Mouse (Mus musculus): ENCODE data around the gene Nop16. TPM values are rescaled to one million over a fixed set of nuclear protein-coding genes. Genes with fewer than 3 reads are reported as not detected.

Gene Nop16
- total RNA-seq, 2 experiments from 2014 or later, result 40.0 to 41.7 TPM

DNA sequence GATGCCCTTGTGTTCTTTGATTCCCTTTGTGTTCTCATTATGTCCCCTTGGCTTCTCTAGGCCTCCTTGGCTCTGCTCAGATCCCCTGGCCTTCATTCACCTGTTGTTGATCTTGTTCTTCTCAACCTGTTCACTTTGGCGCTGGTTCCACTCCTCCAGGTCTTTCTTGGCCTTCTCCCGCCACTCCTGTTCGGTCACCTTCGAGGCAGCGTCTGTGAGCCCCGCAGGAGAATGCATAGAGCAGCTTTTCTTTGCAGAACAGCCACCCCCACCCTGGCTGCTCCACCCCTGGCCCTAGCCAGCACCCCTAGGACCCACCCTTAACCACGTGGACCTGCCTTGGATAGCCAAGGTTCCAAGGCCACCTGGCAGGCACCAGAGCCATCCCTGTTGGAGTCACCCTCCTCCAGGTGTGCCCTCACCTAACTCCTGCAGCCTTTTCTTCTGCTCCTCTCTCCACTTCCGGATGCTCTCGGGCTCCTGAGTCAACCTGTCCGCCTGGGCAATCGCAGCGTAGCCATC is 8.8 kb upstream of the Nop16 start:
- no peak for DNase-seq (ENCODE audit: low spot score in 2 of 2)

DNA sequence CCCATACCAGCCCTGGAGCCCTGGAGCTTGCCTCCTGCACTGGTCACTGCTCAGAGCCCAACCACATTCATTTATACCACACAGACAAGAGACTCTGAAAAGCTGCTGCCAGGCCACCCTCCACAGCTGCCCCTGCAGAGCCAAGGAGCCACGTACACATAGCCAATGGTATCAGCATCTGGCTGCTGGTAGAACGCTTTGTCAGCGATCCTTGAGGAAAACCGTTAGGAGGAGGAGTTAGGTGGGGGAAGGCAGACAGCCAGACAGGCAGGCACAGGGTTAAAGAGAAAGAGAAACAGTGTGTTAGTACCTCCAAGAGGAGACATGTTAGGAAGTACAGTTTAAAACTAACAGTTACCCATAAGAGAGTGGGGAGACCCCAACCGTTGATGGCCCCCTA is 7.0 kb upstream of the Nop16 start:
- no peak for DNase-seq (ENCODE audit: low spot score in 2 of 2)

DNA sequence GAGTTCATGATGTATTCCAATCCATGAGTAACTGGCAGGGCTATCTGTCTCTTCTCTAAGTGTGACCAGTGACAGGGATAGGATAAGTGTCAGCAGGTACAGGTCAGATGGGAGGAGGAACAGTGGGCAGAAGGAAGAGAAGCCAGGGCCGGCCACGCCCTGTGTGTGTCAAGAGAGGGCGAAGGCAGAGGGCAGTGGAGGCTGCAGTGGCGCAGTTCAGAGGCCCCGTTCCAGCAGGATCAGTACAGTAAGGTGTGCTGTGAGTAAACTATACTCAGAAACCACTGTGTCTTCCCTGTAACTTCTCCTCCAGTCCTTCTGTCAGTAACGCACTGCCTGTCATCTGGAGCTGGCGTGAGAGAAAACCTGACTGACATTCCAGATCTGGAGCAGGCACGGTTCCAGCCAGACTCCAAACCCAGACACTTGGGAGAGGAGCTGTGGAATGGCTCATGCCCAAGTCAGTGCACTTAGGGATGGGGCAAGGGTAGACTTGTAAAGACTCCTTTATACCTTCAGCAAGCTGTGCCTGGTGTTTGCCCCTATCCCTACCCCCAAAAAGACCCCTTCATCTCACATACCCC is 6.3 kb upstream of the Nop16 start:
- no peak for DNase-seq (ENCODE audit: low spot score in 2 of 2)

DNA sequence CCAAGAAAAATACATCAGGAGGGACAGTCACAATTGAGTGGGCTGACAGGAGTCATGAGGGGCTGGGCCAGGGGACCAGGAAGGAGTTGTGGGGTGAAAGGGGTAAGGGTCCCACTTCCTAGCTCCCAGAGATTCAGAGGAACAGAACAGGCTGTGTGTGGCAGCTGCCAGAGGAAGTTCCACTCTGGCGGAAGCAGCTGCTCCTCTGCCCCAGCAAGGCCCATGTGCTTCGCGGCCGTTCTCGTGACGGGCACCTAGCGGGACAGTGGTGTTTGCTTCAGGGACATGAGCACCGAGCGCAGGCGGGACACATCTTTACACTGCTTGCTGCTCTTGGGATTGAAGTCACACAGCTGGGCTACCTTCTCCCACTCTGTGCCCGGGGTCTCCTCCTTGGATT is 3.7 kb upstream of the Nop16 start:
- DNase-seq (ENCODE audit: low spot score in 2 of 2), result no peak

DNA sequence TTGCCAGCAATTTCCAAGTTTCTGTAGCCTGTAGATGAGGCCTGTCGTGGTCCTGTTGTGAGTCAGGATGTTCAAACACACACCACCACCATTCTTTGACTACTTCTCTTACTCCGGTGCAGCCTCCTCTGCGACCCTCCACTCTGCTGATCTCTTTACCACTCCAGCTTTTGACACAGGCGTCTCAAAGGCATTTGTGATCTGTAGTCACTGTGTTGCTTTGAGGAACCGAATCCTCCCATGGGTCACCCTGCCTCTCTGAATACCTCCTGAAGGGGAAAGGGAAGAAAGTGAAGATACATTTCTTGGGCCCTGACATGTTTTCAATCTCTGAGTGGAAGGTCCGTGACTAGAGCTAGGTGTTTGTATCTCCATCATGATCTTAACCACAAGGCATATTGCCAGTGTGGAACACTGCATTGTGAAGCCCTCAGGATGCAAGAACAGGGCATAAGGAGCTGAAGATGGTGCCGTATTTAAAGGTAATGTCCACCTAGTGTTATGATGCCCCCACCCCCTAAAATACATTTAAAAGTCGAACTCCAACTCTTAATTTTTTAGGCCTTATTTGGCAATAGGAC is 2.0 kb upstream of the Nop16 start:
- no peak for DNase-seq (ENCODE audit: low spot score in 2 of 2)

DNA sequence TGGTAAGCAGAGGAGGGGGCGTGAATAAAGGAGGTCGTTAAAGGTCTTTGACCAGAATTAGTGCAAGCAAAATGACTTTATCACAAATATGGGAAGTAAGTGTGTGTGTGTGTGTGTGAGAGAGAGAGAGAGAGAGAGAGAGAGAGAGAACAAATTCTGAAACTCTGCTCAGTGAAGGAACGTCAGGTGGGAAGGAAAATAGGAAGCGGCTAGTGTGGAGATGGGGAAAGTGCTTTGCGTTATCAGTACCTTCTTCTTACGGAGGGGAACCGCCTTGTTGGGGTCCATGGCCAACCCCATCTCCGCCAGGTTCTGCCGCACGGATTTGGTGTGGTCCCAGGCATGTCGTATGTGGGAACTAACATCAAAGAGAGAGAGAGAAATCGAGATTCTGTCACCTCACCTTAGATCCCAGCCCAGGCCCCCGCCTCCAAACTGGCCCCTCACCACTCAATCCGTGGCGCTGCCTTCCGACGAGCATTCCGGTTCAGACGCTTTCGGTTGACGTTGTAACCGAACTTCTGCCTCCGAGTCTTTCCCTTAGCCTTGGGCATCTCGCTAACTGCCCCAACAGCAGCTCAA is 385 bp downstream of the Nop16 start:
- no peak for DNase-seq (ENCODE audit: low spot score in 2 of 2)

DNA sequence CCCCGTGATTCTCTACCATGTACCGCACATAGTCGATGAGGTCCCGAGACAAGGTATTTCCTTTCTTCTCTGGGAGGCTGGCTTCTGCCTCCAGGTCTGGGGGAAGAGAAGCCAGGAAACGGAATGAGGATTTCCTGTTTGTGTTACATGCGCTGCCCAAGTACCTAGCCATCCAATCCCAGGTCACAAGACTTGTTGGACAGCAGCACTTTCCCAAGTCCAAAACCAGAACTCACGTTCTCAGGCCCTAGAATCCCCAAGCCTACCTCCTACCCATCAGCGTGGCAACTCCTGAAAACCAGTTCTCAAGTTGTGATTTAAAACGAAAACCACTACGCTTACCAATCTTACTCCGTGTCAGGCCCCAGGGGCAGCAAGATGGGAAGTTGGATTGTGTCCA is 4.1 kb downstream of the Nop16 start:
- no peak for DNase-seq (ENCODE audit: low spot score in 2 of 2)

DNA sequence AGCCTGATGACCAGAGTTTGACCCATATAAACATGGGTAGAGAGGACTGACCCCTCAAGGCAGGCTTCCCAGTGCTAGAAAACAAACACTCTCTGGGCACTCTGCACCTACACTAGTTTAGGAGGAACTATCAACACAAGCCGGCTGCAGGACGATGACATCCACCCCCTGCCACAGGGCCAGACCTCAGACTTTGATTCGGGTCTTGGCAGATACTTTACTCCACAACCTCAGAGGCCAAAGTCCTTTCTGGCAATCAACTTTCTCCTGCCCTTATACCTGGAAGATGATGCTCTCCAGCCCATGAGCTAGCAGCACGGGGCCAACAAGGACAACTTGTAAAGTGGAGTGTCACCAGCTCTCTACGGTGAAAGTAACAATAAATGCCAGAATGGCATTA is 7.0 kb downstream of the Nop16 start:
- DNase-seq (ENCODE audit: low spot score in 2 of 2), result no peak

DNA sequence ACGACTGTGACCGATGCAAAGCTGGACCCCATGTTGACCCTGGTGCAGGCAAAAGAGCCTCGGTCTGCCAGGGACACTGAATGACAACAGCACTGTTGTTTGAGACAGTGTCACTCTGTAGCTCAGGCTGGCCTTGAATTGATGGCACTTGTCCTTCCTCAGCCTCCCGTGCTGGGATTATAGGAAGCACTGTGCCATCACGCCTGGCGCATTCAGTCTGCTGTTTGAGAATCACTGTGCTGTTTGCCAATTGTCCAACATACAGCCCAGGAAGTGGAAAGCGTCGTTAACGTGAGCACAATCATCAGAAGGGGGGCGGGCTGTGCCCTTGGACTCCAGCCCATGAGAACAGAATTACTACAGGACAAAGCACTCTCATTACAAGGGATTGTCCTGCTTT is 7.8 kb downstream of the Nop16 start:
- no peak for DNase-seq (ENCODE audit: low spot score in 2 of 2)

DNA sequence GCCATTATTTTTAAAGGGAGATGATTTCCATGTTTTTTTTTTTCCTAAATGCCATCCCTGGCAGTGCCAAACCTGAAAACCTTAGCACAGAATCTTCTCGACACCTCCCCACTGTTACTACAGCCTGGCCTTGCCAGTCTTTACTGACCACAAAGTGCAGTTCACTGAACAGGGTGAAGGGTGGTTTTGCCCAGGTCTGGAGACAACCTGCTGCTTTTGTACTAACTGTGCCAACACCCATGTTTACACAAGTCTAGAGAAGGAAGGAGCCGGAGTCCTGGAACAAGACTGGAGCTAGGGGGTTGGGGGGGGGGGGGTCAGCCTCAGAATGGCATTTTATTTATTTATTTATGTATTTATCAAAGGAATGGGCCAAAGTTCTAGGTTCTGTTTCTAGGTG is 8.5 kb downstream of the Nop16 start:
- no peak for DNase-seq (ENCODE audit: low spot score in 2 of 2)

DNA sequence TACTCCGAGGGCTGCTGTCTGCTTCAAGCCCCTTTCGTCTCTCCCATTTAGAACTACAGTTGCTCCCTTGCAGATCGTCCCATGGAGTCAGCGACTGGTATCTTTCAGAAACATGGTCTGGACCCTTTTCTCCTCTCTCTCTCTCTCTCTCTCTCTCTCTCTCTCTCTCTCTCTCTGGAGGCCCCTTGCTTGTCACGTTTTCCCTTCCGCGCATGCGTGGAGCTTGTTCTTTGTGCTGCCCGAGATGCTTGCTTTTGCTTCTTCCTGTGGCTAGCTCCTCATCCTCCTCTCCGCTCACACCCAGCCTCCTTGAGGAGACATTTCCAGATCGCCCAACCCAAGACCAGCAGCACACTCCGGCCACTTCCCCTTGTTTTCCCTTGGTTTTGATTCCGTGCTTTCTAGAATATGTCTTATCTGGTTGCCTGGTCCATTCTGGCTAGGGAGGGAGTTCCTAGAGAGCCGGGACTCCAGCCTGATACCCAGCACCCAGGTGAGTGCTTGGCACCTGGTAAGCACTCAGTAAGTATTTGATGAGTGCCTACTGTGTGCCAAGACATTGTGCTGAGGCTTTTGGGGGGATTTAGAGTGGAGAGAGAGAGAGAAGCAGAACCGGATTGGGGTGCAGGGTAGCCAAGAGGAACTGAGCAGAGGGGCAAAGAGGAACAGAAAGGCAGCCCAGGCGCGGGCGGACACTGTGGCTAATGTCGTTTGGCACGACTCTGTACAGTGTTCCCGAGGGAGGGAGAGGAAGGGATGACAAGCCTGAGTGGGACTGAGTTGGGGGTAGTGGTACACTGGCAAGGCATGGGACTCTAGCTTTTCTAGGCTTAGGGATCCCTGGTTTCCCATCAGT is 12.0 kb downstream of the Nop16 start:
- no peak for DNase-seq (ENCODE audit: low spot score in 2 of 2)

DNA sequence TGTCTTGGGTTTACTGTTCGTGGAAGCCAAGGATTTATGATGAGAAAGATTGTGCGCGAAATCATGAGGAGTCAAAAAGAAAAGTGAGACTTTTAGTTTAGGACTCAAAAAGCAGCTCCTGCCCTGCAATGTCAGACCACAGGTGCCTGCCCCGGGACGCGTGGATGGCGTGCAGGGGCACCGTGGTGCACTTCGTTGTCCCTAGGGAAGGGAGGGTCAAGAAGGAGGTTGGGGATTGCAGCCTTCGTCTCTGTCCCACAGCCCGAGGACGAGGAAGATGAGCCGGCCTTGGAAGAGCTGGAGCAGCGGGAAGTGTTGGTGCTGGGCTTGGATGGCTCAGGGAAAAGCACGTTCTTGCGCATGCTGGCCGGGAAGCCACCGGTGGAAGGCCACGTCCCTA is 14.4 kb downstream of the Nop16 start:
- no peak for DNase-seq (ENCODE audit: low spot score in 2 of 2)

DNA sequence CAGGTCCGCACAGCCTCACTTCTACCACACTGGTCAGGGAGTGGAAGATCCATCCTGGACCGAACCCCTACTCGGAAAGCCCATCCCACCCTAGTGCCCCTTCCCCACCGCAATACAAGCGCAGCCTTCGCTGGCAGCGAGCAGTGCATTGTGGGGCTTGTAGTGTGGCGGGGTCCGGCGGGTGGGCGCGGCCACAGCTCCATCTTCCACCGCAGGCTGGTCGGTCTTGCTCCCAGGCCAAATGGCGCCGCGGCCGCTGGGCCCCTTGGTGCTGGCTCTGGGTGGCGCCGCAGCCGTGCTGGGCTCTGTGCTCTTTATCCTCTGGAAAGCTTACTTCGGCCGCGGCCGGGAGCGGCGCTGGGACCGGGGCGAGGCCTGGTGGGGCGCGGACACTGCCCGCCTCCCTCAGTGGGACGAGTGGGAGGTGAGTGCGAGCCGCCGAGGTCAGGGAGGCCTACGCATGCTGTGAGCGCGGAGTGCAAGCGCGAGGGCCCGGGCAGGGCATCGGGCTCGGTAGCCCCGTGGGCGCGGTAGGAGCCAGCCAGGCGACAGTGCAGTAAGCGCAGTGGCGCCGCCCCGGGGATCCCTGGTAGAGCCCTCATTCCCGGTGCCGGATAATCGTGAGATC is 14.9 kb downstream of the Nop16 start, which contains the start of gene Arl10:
Gene Arl10, plus strand, starts transcription at position 162 of the 628 bp plus-strand sequence.
- peak; percentile 59 to 61 for DNase-seq (ENCODE audit: low spot score in 2 of 2)

DNA sequence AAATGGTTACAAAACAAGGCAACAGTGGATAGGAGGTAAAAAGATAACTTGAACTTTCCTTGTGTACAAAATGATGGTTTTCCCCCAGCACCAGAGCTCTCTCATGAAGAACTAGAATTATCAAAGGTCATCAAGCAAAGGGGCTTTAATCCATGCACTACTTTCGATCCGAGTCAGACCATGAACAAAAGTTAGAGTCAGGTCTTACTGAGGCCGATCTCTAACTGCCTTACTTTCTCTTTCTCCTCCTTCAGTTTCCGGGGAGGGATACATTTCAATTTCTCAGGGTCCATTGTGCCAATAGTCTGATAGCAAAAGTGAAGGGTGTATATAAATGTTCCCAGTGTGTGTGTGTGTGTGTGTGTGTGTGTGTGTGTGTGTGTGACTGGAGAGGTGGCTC is 17.3 kb downstream of the Nop16 start:
- no peak for DNase-seq (ENCODE audit: low spot score in 2 of 2)

DNA sequence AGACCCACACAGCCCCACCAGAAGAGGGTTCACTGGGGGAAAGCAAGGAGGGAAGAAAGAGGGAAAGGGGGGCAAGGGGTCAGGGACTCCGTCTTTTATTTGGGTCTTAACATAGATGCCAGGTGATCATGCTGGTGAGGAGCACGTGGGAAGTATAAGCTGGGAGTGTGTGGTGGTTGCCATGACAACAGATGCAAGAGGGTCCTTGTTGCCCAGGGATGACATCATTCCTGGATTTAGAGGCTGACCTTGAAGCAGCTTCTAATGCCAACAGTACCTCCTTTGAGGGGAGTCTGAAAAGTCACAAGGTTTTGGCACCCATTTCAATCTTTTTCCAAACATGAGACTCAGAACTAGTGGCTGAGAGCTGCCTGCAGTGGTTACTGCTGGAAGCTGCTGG is 18.3 kb downstream of the Nop16 start:
- DNase-seq (ENCODE audit: low spot score in 2 of 2), result no peak

DNA sequence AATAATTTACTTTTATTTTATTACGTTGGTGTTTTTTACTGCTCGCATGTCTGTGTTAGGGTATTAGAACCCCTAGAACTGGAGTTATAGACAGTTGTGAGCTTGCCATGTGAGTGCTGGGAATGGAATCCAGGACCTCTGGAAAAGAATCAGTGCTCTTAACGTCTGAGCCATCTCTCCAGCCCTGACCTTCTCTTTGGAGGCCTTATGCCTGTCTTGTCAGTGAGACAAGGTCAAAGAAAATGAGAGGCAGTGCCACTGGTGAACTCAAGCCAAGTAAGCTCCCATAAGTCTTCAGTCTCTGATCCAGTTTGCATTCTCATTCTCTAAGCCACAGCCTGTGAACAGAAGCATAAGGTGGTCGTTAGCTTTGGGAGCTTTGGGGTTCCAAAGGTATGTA is 19.2 kb downstream of the Nop16 start:
- DNase-seq (ENCODE audit: low spot score in 2 of 2), result no peak

DNA sequence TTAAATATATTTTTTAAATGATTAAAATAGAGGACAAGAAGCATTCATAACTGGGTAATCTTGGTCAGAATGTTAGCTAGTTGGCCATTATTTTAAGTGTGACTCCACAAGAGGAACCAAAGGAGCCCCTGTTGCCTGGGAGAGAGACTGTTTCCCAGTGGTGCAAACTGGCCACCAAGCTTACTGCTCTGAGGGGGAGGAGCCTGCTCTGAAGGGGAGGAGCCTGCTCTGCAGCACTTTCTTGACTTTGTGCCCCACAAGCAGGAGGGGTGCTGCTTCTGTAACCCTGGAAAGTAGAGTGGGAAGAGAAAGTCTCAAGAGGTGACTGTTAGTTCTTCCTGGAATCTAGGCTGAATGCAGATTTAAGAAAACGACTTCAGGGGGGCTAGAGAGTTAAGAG is 20.6 kb downstream of the Nop16 start:
- DNase-seq (ENCODE audit: low spot score in 2 of 2), result no peak

DNA sequence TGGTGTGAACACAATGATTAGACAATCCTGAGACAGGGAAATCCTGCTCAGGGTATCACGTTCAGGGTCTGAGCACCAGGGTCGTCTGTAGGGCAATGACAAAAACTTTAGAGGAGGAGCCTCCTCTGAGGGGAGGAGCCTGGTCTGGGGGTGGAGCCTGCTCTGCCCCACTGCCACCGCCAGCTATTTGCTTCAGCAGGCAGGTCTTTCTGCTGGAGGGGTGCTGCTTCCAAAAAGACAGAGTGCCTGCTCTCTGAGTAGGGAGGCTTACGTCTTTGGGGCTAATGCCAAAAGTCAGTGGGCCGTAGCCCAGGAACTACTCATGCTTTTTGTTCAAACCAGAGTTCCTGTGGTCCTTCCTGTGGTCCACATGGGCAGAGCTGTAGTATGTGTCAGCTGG is 21.5 kb downstream of the Nop16 start:
- no peak for DNase-seq (ENCODE audit: low spot score in 2 of 2)

DNA sequence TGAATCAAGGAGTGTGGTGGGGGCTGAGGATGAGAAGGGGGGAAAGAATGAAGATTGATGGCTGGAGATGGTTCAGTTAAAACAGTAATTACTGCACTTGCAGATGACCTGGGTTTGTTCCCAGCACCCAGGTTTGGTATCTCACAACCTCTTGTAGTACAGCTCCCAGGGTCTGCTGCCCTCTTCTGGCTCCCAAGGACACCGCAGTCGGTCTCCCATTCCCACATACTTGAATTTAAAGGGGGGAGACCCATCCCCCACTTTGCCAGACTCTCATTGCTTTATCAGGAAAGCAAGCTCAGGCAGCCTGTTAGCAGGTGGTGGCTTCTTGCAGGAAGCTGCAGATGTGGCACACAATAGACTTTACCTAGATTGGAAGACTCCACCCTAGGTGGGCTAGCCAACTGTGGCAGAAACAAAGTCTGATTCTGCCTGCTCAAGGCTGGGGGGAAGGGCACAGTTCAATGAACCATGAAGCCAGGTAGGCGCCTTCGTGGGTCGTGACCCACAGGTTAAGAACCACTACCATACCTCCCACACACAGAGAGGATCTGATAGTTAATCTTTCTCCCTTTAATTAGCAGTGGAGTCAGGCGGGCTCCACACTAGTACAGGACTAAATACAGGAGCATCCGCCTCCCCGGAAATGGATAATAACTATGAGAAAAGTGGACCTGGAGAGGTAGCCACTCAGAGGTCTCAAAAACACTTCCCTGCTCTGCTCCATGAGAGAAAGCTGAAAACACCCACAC is 24.1 kb downstream of the Nop16 start:
- DNase-seq (ENCODE audit: low spot score in 2 of 2), result no peak

DNA sequence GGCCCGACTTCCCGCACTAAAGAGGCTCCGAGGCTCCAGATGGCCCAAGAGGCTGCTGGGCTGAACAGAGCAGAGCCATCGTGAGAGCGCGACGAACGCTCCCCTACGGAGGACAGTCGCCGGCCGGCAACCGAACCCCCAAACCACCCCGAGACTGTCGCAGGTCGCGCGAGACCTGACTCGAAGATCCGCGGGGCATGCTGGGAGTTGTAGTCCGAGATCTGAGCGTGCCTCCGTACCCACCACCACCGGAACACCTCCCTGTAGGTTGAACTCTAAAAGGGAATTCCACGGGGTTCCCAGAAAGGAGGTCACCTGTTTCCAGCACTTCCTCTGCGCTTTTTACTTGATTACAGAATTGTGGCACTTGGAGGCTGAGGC is 24.7 kb downstream of the Nop16 start, which contains the start of gene 4833439L19Rik:
Gene 4833439L19Rik, minus strand, starts transcription at position 235 of the 381 bp plus-strand sequence.
- DNase-seq (ENCODE audit: low spot score in 2 of 2), result peak; percentile 78 to 79

Data from adrenal gland, postnatal 4 days (tissue).